Mouse (Mus musculus) bone marrow macrophage, adult 2 months (primary cell): ENCODE measurements around the gene Lnx2. TPM values are rescaled to one million over a fixed set of nuclear protein-coding genes. Genes with fewer than 3 reads are reported as not detected.
A peak's percentile ranks its signal among the peaks of the same experiment; 100 is the strongest.

Experiments
- H3K27ac ChIP-seq: 2 replicates; pipeline ENCODE4 v1.5.1; 2012; ENCODE audit warnings: low read depth, low read length; ENCODE audit not compliant: insufficient read depth
- H3K4me1 ChIP-seq: 2 replicates; pipeline ENCODE4 v1.6.1; 2012; ENCODE audit warnings: low read length; ENCODE audit not compliant: control insufficient read depth, insufficient read depth
- H3K4me3 ChIP-seq: 2 replicates; pipeline ENCODE4 v1.5.1; 2012; ENCODE audit warnings: mild to moderate bottlenecking, low read length, moderate library complexity; ENCODE audit not compliant: insufficient read depth
- CTCF ChIP-seq: IDR thresholded peaks from 2 replicates; pipeline ENCODE4 v1.5.1; 2012; ENCODE audit warnings: low read depth, mild to moderate bottlenecking, low read length, moderate library complexity
- POLR2A ChIP-seq: IDR thresholded peaks from 2 replicates; pipeline ENCODE4 v1.6.1; 2012; ENCODE audit warnings: mild to moderate bottlenecking, low read depth, low read length, borderline replicate concordance
- polyA plus RNA-seq: library from polyadenylated mRNA; stranded (reverse); fragments of >200 nt; gene quantifications from 2 replicates; pipeline ENCODE4 v1.2.4, GENCODE M21; 2012; ENCODE audit not compliant: missing spikeins, insufficient read depth, insufficient read length

The Lnx2 gene
- polyA plus RNA-seq, 1 experiment = 7.4 TPM

DNA sequence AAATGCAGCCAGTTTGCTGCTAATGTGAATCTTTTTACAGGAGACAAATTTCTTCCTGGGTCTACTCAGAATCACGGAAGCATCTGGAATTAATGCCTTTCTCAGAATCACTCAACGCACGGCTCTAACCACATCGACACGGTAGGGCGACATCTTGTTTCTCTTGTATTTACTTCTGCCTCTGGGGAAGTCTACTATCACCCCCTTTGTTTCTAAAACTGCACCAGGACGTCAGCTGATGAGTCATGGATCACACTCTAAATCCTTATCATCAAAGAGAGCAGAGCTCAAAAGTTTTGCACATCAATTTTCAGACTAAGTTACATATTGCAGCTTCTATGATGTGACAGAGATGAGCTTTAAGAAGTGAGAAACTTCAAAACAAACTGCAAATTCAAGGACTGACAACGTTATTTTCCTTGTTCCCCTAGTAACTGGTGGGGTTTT is 13.1 kb downstream of the Lnx2 start:
- peak overlapping the region; percentile 9; the same call in 1 of the 2 replicates for H3K27ac ChIP-seq
- peaks cover 35% of the 10 kb centered on the region for H3K4me1 ChIP-seq
- no peak overlapping the region for H3K4me3 ChIP-seq
- TF ChIP-seq CTCF = no peak
- TF ChIP-seq POLR2A = no peak

DNA sequence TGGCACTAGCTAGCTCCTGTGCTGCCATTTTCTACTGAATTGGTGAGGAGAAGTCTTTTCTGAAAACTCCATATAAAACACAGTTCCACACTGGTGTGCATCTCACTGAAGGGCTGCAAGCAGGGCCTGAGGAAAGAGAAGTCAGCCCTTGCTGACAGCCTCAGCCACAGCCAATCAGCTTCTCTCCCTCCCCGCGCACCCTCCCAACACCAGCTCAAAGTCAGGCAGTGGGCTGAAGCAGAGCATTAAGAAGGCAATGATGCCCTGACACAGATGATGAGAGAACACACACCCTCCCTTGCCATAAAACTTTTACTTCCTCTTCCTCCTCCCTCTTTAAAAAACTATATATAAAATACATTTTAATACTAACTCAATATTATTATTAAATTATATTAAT is 16.4 kb downstream of the Lnx2 start:
- Histone ChIP-seq H3K4me3 (no peak overlapping the region), H3K27ac (no peak overlapping the region), H3K4me1 (peaks cover 54% of the 10 kb centered on the region)
- TF ChIP-seq CTCF (no peak), POLR2A (no peak)

DNA sequence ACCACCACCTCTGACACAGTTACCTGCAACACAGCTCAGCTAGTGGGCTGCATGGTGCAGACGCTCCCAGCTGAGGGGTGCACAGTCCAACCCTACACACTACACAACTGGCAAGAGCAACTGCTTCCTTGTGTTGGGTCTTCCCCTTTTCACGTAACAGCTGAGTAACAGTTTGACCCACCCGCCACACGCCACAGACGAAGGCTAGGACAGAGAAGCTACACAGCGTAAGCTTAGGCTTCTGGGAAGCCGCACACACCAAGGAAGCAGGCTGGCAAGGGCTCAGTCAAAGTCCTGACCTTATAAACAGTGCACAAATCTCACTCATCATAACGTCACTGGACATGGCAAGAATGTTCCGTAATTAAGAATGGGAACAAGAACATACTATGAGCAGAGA is 17.1 kb downstream of the Lnx2 start:
- H3K4me1 ChIP-seq = peaks cover 48% of the 10 kb centered on the region
- no peak overlapping the region for H3K27ac ChIP-seq
- TF ChIP-seq POLR2A (no peak), CTCF (no peak)
- no peak overlapping the region for H3K4me3 ChIP-seq

DNA sequence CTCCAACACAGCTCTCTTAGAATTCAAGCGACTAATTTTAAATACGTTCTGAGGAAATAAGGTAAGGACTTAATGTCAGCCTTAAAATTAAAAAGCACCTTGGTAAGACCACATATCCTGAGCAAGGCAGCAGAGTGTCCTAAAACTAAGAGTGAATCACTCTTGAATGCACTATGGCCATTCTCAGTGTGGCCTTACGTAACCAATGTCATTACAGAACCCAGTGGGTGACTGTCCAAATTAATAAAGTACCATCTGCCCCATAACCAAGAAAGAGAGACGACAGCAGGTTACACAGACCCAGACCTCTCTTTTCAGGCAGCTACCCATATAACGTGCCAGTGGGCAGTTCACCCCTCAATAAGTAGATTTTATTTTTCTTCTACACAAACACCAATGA is 17.7 kb downstream of the Lnx2 start:
- no peak overlapping the region for H3K4me3 ChIP-seq
- TF ChIP-seq CTCF (no peak), POLR2A (no peak)
- H3K4me1 ChIP-seq = peaks cover 42% of the 10 kb centered on the region
- H3K27ac ChIP-seq = no peak overlapping the region

DNA sequence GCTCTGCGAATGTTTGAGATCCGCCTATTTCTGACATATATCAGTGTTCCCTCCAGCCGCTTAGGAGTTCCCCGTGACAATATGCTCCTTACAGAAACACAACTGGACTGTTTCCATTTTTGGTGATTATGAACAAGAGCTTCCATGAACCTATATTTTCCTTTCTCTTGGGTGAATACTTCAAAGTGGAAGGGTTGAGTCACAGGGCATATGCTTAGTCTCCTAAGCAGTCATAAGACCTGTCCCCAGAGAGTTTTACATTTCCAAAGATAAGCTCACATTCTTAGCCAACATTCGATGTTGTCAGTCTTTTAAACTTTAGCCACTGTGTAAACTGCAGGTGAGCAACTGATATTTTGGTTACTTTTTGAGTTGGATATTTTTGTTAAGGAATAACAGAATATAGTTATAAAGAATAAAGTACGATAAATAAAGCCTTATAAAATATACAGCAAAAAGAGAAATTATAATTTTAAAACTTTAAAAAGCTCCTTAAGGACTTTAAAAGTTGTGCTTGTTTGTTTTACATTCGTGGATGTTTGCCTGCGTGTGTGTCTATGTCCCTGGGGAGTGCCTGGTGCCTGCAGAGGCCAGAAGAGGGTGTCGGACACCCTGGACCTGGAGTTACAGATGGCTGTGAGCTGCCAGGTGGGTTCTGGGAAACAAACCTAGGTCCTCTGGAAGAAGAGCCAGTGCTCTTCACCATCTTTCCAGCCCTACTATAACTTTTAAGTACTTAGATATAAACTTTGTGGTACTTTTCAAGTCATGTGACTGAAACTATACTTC is 18.6 kb downstream of the Lnx2 start:
- Histone ChIP-seq H3K27ac (no peak overlapping the region), H3K4me3 (no peak overlapping the region), H3K4me1 (peaks cover 35% of the 10 kb centered on the region)
- TF ChIP-seq CTCF (no peak), POLR2A (no peak)

DNA sequence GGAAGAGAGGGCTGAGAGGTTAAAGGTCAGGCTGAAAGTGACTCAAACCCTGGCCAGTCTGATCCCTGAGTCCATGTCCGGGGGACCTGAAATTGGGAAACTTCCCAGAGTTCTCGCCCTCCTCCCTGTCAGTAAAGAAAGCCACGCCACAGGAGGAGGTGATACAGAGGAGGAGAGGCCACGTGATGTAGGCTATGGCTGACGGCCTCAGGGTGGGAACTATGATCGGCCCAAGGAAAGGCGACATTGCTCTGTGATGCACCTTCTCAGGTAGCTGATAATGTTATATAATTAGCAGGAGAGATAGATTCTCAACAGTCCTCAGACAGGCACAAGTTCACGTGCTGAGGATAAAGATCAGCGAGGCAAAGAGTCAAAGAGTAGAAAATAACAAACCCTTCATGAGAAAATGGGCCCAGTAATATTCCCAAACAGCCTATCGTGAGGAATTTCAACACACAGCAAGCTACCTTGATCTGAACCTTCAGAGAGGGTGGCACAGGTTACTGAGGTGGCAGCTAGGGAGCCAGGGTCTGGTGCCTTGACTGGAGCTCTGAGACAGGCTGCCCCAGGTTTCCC is 19.6 kb downstream of the Lnx2 start:
- no peak overlapping the region for H3K4me3 ChIP-seq
- H3K27ac ChIP-seq = no peak overlapping the region
- peaks cover 35% of the 10 kb centered on the region for H3K4me1 ChIP-seq
- TF ChIP-seq CTCF (no peak), POLR2A (no peak)

DNA sequence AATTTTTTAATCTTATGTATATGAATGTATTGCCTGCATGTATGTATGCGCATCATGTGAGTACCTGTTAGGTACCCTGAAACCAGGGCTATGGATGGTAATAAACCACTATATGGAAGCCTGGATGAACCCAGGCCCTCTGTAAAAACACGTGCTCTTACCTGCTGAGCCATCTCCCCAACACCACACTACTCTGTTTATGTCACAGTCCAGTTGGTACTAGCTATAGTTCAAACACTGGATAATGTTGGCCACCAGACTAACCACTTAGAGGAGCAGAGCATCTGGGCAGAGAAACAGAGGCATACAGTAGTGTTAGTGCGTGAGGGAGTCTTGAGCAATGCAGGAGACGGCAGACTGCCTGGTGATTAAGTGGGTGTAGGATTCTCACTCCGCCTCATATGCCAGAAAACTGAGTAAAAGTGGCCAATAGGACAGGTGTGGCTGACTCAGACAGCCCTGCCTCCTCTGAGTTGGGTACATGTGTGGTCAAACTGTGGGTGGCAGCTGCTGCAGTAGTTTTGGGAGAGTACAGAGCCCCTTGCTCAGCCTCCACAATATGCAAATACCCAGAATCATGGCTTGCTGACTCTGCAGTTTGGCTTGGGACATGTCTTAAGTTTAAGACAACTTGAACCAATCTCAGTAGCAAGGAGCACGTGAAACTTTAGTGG is 20.7 kb downstream of the Lnx2 start:
- TF ChIP-seq POLR2A = no peak
- no peak for TF ChIP-seq CTCF
- H3K4me3 ChIP-seq = no peak overlapping the region
- no peak overlapping the region for H3K27ac ChIP-seq
- H3K4me1 ChIP-seq = peaks cover 41% of the 10 kb centered on the region

DNA sequence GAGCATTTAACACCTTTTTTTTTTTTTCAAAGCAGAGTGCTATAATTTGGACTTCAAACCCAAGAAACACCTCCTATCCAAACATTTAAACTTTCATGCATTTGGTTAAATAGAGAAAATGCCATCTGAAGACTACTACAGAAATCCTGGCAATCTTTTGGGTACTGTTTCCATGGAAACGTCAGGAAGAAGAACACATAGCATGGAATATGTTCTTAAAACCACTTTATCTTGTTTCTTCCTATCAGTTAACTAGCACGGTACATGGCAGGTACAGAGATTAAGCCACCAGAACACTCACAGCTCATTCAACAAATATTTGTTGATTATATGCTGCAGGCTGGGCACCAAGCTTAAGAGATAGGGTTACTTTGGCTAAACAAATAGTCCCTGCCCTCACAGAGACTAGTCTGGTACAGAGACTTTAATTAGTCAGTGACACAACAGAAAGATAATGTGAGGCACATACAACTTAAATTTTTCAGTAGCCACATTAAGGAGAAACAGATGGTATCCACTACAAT is 21.6 kb downstream of the Lnx2 start:
- Histone ChIP-seq H3K4me1 (peaks cover 42% of the 10 kb centered on the region), H3K4me3 (no peak overlapping the region), H3K27ac (no peak overlapping the region)
- no peak for TF ChIP-seq POLR2A
- no peak for TF ChIP-seq CTCF

DNA sequence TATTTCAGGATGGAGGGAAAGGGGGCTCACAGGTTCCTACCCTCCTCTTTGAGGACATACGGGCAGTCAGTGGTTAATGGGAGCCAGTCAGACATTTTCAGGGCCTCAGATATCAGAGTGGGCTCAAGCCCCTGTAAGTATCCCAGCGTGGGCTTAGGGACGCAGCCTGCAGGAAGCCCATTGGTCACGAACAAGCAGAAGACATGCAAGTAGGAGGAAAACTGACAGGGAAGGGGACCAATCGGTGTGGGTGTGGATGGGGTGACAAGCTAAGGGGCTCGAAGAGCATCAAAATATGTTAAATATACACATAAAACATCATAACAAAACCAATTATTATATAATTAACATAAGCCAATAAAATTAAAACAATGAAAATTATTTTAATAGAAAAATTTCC is 22.1 kb downstream of the Lnx2 start:
- Histone ChIP-seq H3K4me3 (no peak overlapping the region), H3K4me1 (peaks cover 42% of the 10 kb centered on the region), H3K27ac (no peak overlapping the region)
- TF ChIP-seq POLR2A (no peak), CTCF (no peak)

DNA sequence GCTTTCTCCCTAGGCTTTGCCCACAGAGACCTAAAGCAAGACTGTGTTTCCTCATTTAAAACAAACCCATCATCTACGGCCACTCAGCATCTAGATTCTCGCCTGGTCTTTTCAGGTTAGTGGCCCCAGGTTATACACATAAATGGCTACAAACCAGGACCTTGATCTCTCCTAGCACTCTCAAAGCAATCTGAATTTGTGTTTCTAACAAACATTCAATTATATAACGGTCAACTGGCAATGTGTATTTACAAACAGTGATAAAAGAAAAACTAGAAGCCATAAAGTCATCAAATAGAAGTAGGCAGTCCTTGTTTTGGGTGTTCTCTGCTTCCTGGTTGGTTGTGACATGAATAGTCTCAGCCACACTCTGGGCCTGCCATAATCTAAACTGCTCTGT is 22.9 kb downstream of the Lnx2 start:
- TF ChIP-seq POLR2A (no peak), CTCF (no peak)
- Histone ChIP-seq H3K4me1 (peaks cover 39% of the 10 kb centered on the region), H3K4me3 (no peak overlapping the region), H3K27ac (no peak overlapping the region)
